Mouse (Mus musculus) erythroblast, adult 5-6 weeks (primary cell): ENCODE measurements around the gene Cyp46a1. TPM values are rescaled to one million over a fixed set of nuclear protein-coding genes. Genes with fewer than 3 reads are reported as not detected.

Source experiments
- ATAC-seq: replicated peaks from 2 replicates; pipeline ENCODE4 v1.8.0; 2016; ENCODE audit warnings: moderate number of reproducible peaks, mild to moderate bottlenecking, moderate TSS enrichment, inconsistent platforms; ENCODE audit not compliant: poor library complexity, low FRiP score, severe bottlenecking
- total RNA-seq, 2 experiments: library from RNA; stranded (forward) in 1 of 2; stranded (reverse) in 1 of 2; fragments of 150-400 nt in 1 of 2; fragments of 200-764, 138-1000 nt in 1 of 2; gene quantifications; 2 replicates each; pipeline versions ENCODE4 v1.2.3 to v1.2.4; 2015 to 2017; ENCODE audit warnings: low replicate concordance in 2 of 2

Gene Cyp46a1
- total RNA-seq (2015; ENCODE audit: low replicate concordance) (not detected in 2 replicates), total RNA-seq (2017; ENCODE audit: low replicate concordance) (0.84 TPM in 1 of 2 replicates, not detected in the other)

DNA sequence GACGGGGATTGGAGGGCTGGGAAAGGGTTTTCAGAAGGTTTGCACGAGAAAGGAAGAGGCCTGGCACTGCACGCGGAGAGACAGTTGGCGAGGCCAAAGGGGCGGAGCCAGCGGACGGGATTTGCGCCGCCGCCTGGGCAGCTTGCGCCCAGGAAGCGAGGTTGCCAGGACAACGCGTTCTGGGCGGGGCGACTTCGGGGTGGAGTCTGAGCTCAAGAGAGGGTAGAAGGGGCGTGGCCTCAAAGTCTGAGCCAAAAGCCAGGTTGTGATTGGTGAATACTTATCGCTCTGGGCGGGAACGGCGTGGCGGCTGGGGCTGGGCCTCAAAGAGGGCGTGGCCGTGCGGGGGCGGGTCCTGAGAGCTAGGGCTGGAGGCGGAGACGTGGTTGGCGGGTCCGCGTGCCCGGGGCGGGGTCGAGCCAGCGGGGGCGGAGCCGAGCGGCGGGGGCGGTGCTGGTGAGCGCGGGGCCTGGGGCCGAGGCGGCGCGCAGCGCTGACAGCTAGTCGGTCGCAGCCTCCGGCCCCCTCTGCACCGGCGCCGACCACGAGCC is at the start of gene Cyp46a1:
TSS of gene Cyp46a1 (plus strand) at position 487 of the 551 bp plus-strand sequence.
- peak; percentile 63 for ATAC-seq

DNA sequence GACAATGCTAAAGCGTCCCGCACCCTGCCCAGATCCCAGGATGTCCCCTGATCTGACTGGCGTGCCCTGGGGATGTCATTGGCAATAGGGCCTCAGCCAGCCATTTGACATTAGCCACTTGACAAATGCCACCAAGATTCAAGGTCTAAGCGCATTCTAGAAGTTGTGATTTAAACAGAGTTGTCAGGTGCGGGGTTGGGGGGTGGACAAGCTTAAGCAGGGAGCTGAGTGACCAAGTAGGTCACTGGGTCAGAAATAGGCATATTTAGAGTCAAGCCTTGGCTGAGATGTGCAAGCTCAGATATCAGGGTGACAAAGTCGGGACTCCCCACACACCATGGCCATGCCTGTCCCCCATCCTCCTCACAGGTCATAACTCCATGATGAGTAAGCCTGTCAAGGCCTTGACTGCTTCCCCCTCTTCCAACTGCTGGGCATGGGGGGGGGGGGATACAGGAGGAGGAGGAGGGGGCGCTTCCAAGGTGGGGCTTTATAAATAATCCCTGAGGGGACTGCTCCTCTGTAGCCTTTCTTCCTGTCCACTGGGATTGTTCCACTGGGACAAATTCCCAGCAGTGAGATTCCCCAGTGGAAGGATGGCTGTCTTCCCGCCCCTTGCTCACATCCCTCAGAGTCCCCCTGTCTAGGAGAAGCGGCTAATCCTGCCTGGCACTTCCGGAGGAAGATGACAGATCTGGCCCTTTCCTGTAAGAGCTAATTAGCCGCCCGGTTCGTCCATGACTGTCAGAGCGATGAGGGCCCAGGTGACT is 49.5 kb upstream of the Cyp46a1 start:
- ATAC-seq: no peak

DNA sequence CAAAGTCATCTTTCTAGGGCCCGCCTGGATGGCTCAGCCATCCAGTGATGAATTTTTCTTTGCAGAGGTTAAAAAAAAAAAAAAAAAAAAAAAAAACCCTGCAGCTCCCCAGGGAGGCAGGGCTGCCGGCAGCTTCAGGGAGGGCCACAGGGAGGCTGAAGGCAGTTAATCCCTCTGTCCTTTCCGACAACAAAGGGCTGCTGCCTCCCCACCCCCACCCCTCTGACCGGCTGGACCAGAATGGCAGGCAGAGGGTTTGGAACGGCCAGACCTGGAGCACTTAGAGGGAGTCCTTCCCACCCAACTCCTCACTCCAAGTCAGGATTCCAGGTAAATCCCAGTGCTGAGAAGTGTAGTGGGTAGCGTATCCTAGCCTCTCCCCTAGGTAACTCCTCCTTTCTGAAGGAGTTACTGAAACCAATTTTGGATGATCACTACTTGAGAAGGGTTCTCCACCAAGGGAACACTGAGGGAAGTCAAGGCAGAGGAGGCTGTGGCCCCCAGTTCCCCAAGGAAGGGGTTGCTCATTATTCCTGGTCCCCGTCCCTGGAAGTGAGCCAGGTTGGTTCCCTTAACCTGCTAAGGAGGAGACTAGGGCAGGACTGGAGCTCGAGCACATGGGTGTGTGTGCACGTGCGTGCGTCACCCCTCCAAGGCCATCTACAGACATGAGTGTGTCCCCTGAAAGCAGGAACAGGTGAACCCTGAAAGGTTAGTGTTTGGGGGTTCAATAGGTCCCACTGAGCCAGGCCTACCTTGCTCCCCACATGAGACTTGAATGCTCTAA is 48.8 kb upstream of the Cyp46a1 start:
- no peak for ATAC-seq

DNA sequence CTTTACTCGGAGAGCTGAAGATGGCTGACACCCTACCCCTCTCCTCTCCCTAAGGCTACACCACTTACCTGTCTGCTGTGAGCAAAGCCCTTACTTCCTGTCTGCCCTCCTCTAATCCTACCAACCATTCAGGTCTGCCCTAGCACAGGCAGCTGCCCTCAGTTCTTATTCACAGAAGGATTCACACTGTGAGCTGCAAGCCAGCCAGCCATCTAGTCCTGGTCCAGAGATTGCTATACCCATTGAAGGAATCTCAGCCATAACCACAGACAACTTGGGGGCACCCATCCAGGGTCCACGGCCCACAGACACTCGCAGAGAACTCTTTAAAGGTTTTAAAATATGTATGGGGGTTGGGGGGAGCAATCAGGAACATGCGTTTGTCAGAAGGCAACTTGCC is 47.8 kb upstream of the Cyp46a1 start:
- ATAC-seq: no peak

DNA sequence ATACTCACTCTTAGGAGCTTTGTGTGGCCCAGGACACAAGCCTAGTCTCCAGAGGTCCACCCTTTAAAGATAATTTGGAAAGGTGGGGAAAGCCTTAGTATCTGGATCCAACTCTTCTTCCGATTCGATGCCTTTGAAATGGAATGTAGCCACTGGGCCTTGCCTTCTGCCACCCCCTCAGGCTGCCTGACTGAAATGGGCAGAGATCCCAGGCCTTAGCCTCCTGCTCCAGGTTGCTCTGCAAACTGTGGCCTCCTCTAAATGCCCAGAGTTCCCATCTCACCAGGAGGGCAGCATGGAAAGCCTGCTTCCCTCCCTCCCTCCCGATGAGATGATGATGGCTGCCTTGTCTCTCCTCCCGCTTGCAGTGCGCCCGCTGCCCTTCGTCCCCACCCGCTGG is 47.2 kb upstream of the Cyp46a1 start:
- ATAC-seq: no peak

DNA sequence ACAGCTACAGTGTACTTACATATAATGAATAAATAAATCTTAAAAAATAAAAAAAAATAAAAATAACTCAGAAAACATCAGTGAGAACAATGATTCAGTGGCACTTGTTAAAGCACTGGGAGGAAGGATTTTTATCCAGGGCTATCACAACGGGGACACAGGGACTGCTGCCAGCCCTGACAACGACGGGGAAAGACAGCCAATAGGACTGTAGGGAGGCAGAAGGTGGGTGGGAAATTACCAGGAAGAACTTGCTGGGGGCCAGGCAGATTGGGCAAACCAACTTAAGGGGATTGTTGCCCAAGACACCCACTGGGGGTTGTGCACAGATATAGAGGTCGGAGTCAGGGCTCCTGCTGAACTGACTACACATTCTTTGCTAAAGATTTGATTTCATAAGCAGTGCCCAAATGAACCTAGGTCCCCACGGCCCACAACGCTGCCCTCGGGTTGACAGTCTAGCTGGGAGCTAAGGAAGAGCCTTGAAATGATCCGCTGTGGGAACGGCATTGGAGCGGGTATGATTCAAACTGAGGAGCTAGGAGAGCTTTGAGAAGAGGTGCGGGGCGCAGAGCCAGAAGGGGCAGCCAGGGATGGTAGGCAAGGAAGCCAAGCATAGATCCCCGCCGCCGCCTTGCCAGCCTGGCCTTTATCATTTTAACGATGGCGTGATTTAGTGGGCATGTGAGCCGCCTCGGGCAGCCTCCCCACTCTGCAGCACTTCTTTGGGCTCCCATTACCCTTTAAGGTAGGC is 45.9 kb upstream of the Cyp46a1 start:
- no peak for ATAC-seq

DNA sequence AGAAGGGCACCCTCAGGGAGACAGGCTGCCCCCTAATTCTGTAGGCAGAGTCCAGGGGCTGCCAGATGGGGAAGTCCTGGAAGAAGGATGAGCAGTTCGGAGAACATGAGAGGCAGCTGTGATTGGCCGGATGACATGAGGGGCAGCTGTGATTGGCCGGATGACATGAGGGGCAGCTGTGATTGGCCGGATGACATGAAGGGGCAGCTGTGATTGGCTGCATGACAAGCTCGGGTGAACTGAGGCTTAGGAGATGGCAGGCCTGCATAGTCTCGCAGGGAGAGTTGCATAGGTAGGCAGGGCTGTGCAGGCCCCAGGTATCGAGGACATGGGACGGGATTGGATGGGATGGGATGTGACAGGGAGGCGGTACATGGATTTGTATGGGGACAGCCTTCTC is 41.8 kb upstream of the Cyp46a1 start:
- no peak for ATAC-seq

DNA sequence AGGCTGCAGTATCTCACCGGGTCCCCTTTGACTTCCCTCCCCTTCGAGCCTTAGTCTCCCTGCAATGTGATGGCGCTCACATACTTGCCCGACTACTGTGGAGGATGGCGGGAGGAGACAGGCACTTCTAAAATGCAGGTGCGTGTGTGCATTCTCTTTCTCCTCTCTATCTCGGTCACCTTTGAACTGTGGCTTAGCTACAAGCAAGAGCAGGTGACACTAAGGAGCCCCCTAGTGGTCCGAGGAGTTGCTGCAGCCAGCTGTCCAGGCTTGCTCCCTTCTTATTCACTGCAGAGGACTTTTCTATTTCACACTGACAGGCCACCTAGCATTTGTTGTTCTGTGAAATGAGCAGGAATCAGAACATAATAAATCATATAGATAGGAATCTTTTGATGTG is 41.2 kb upstream of the Cyp46a1 start:
- no peak for ATAC-seq

DNA sequence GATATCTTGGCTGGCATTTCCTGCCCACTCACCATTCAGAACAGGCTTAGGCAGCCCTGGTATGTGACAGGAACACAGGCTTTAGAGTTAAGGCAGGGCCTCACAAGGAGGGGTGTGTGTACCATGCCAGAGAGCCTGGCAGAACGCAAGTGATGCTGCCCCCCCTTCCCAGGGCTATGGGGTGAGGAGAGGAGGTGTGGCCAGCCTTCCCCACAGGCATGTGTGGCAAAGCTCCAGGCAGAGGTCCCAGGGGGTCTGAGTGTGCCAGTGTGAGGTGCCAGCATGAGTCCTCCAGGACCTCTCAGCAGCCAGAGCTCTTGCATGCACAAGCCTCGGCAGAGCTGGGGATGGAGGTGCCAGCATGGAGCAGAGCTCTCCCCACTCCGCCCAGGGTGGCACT is 39.6 kb upstream of the Cyp46a1 start:
- ATAC-seq: no peak

DNA sequence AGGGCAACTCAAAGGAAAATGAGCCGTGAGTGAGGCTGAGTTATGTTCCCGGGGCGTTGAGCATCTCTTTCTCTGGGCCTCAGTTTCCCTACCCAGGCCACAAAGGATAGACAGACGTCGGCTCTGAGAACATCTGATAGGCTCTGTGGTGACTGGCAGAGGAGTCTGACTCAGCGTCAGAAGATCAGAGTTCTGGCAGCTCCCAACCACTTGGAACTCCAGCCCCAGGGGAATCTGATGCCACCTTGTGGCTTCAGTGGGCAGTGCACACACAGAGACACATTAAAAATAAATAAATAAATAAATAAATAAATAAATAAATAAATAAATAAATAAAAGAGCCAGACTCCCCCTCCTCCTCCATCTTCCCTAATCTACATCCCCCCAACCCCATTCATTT is 37.1 kb upstream of the Cyp46a1 start:
- ATAC-seq: no peak

DNA sequence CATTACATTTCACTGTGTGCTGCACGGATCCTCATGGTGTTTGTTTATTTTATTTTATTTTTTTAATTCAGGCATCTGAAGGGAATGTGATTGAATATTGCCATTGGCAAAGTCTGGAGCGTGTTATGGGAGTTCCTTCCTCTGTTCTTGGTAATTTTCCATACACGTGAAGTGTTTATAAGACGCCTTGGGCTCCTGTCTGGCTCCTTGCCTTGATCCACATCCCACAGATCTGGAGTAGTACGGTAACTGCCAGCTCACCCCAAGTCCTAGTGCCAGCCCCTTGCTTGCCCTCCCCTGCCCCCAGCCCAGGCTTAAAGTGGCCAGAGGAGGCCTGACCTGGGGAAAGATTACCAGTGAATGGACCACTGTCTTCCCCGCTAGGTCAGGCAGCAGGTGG is 33.2 kb upstream of the Cyp46a1 start:
- no peak for ATAC-seq

DNA sequence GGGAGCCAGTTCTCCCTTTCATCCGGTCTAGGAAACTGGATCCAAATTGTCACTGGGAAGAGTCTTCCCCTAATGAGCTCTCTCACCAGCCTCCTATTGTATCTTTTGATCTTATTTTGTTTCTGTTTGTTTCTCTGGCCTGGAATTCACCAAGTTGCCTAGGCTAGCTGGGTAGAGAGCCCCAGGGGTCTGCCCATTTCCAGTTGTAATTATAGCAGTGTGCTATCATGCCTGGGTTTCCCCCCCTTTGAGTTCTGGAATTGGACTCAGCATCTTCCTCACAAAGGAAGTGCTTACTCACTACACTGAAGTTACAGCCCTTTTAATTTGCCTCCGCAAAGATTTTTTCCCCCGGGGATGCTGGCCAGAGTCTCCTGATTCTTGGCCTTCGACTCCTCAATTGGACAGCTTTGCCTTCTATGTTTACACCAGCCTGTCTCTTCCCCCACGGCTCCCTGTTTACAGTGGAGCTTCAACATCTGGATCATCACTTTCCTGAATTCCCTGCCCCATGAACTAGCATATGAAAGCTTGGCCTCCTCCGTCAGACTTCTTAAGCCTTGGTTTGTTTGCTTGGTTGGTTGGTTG is 30.3 kb upstream of the Cyp46a1 start:
- ATAC-seq: no peak

DNA sequence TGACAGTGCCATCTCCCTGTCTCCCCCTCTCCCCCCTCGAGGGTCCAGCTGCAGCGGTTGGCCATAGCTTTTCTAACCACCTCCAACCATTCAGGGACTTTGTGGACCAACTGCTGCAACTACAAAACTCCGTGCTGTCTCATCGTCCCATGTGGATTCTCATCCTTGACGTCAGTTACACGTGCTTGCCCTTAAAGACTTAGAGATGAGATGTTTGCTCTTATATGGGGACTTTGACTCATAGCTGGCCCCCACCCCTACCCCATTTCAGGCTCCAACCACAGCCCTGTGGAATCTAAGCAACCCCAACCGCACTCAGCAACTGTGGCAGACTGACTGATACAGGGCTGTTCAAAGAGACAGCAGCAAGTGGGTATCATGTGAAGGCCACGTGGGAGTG is 29.0 kb upstream of the Cyp46a1 start:
- ATAC-seq: no peak

DNA sequence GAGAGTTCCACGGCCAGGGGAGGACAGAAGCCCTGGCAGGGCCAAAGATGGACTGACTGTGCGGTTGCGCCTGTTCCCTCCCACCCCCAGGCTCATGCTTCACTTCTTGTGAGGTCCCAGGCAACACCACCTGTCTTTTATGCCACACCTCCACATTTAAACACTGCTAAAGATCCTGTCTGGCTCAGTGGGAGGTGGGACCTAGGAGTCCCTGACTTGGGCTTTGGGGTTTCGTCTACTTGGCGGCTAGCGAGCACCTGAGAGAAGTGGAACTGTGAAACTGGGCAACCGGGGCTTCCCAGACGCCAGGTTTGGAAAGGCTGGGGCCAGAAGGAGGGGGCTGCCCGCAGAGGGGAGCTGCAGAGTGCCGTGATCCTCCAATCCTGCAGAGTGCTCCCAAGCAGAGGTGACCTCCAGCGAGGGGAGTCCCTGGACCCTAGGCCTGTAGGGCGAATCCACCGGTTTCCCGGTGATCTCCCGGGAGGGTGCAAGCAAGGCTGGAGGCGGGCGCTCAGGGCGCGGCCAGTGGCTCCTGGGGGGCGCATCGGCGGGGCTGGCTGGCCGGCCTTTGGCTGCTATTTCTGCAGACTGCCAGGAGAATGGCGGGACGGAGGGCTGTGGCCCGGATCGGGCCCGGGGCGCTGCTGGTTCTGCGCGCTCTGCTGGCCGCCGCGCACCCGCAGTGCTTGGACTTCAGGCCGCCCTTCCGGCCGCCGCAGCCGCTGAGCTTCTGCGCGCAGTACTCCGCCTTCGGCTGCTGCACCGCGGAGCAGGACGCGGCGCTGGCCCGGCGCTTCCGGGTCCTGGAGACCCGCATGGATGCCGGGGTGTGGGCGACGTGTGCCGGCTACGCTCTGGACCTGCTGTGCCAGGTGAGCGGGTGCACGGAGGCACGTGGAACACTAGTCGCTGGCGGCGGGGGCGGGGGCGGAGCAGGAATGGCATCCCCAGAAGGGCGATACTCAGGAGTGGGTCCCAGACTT is 28.1 kb upstream of the Cyp46a1 start, which contains the start of gene Hhipl1:
TSS of gene Hhipl1 (plus strand) at position 459 of the 983 bp plus-strand sequence.
- ATAC-seq: no peak

DNA sequence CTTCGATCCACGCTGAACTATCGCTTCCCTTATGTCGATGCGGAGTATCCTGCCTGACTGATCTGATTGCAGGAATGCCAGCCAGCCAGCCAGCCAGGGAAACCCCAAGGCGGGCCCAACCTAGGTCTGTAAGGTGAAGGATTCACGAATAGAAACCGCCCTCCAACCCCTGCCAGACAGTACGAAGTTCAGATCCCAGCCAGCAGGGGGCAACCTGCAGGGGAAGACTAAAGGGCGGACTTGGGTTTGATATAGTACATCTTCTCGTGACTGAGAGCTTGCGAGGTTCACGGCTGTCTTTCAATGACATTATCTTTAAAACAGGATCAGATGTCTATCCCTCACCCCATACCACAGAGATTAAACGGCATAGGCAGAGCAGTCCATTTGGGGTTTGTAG is 26.6 kb upstream of the Cyp46a1 start:
- no peak for ATAC-seq

DNA sequence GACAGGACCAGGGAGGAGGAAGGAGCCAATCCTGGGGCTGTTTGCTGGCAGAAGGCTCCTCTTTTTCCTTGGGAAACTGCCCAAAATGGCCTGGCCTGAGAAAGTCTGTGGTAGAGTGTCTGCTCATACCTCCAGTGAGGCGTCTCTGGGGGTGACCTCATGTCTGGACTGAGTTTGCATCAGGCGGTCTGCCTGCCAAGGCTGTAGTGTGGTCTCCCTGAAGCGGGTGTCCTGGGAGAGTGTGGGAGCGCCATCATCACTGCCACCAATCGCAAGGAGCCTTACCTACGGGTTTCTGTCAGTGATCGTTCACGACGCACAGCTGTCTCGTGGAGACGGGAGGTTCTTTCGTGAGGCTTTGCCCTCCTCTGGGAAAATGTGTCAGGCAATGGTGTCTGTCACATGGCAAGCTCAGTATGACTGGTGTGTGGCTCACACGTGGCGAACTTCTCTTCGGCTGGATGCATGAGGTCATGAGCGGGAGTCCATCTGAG is 25.8 kb upstream of the Cyp46a1 start:
- no peak for ATAC-seq

DNA sequence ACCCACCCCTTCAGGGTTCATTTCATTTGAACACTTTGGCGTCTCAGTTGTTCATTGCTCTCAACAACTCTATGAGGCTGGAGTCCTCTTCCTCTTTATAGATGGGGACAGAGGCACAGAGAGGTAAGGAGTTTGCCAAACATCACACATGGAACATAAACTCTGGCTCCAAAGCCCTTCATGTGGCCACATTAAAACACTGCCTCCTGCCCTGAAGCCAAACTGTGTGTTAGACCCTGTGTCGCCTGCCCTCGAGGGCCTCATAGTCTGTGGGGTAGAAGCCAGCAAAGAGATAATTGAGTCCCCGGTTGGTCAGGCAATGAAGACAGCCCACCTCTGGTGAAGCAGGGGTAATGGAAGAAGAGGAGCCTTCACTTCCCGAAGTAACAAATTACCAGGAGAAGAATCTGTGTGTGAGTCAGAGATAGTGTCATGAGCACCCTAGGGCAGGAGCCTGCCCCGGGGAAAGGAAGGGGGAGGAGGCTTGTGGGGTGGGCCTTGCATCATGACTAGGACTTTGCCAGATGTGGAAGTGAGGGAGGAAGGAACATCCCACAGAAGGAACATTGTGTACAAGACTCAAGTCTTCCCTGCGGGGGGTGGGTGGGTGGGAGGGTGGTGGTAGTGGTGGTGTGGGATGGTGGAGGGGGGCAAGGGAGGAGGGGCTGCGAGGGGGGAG is 24.9 kb upstream of the Cyp46a1 start:
- ATAC-seq: no peak

DNA sequence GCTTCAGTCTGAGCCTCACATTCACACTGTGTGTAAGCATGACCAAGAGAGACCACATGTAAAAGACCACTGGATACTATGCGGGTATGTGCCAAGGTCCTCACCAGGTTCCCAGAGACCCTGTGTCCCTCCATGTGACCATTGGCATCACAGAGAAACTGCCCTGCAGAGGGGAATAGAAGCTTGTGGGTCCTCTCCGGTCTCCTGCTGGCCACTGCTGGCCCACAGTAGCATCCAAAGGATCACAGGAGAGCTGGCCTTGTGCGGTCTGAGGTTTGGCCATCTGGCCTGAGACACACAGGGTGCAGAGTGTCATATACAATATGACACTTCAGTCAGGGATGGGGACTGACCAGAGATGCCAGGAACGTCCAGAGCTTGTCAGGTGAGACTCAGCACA is 24.1 kb upstream of the Cyp46a1 start:
- ATAC-seq: no peak
